Mouse (Mus musculus) CH12F3 (cell line): ENCODE measurements around the gene Tmem209.

Source experiments
- in situ Hi-C: fragments of 300-500 bp; cut with MboI; formaldehyde crosslinking; loops from 2 replicates; pipeline ENCODE4 v1.14.3; 2020; ENCODE audit warnings: low sequenced_read_pairs

The Tmem209 gene

GRCm38 (mm10) chr6:30465586-30465985 is 44.0 kb downstream of the Tmem209 start:
- in situ Hi-C loops = no loop called here

- in situ Hi-C loops = no loop called here
Measured at GRCm38 (mm10) chr6:30462822-30463221, 46.8 kb downstream of the Tmem209 start.

GRCm38 (mm10) chr6:30461755-30462344 is 47.7 kb downstream of the Tmem209 start:
- in situ Hi-C loops = no loop called here

- in situ Hi-C loops = no loop called here
Measured at GRCm38 (mm10) chr6:30460750-30461446, 48.7 kb downstream of the Tmem209 start.

GRCm38 (mm10) chr6:30459811-30460749 is 49.5 kb downstream of the Tmem209 start:
- in situ Hi-C loops = no loop called here

GRCm38 (mm10) chr6:30459056-30459747 is 50.4 kb downstream of the Tmem209 start:
- in situ Hi-C loops = no loop called here

- in situ Hi-C loops = no loop called here
Measured at GRCm38 (mm10) chr6:30458626-30459025, 51.0 kb downstream of the Tmem209 start.

- in situ Hi-C loops = no loop called here
Measured at GRCm38 (mm10) chr6:30456991-30457390, 52.6 kb downstream of the Tmem209 start.

GRCm38 (mm10) chr6:30439576-30439975 is 70.0 kb downstream of the Tmem209 start:
- in situ Hi-C loops = no loop called here

GRCm38 (mm10) chr6:30437054-30437453 is 72.5 kb downstream of the Tmem209 start:
- in situ Hi-C loops = no loop called here

- in situ Hi-C loops = no loop called here
Measured at GRCm38 (mm10) chr6:30436476-30436875, 73.1 kb downstream of the Tmem209 start.

- in situ Hi-C loops = no loop called here
Measured at GRCm38 (mm10) chr6:30432461-30433192, 77.0 kb downstream of the Tmem209 start.
